Mouse (Mus musculus) layer of hippocampus, postnatal 25 days (tissue): ENCODE measurements around the gene Ap1s2. TPM values are rescaled to one million over a fixed set of nuclear protein-coding genes. Genes with fewer than 3 reads are reported as not detected.
A peak's percentile ranks its signal among the peaks of the same experiment; 100 is the strongest.

Experiments
- DNase-seq, 2 experiments: peaks; one replicate each; pipeline ENCODE4 v3.0.0; 2022; ENCODE audit warnings: mixed read lengths in 2 of 2, low spot score in 1 of 2; ENCODE audit errors: extremely low spot score in 1 of 2
- total RNA-seq, 2 experiments: library from RNA; stranded (reverse); gene quantifications; 2 replicates each; pipeline ENCODE4 v1.2.3; 2021

Ap1s2 gene
- total RNA-seq, result 10 to 100 TPM; 39.3 to 41.6 TPM

- peak; percentile 74 to 75 for DNase-seq
These were observed at the start of gene Ap1s2 for GRCm38 (mm10) chrX:163908337-163909250. Gene Ap1s2, plus strand, starts transcription at chrX:163909017.

- no peak for DNase-seq
These were observed 41.0 kb upstream of the Ap1s2 start for GRCm38 (mm10) chrX:163867711-163868379.

GRCm38 (mm10) chrX:163868659-163869278 is 40.0 kb upstream of the Ap1s2 start:
- no peak for DNase-seq

GRCm38 (mm10) chrX:163875932-163876331 is 32.9 kb upstream of the Ap1s2 start:
- no peak for DNase-seq

GRCm38 (mm10) chrX:163876636-163877035 is 32.2 kb upstream of the Ap1s2 start:
- no peak for DNase-seq

GRCm38 (mm10) chrX:163879039-163879438 is 29.8 kb upstream of the Ap1s2 start:
- DNase-seq, result no peak

- DNase-seq, result no peak
These were observed 29.4 kb upstream of the Ap1s2 start for GRCm38 (mm10) chrX:163879461-163879860.

- no peak for DNase-seq
These were observed 23.3 kb upstream of the Ap1s2 start for GRCm38 (mm10) chrX:163885539-163885981.

GRCm38 (mm10) chrX:163897354-163897753 is 11.5 kb upstream of the Ap1s2 start:
- no peak for DNase-seq

GRCm38 (mm10) chrX:163899431-163900020 is 9.3 kb upstream of the Ap1s2 start:
- no peak for DNase-seq

GRCm38 (mm10) chrX:163906861-163907260 is 2.0 kb upstream of the Ap1s2 start:
- DNase-seq, result no peak

- DNase-seq, result no peak
These were observed 847 bp upstream of the Ap1s2 start for GRCm38 (mm10) chrX:163908003-163908336.

- peak; percentile 5 to 31 for DNase-seq
These were observed 564 bp downstream of the Ap1s2 start for GRCm38 (mm10) chrX:163909381-163909780.

GRCm38 (mm10) chrX:163912791-163913190 is 4.0 kb downstream of the Ap1s2 start:
- no peak for DNase-seq

- no peak for DNase-seq
These were observed 20.7 kb downstream of the Ap1s2 start for GRCm38 (mm10) chrX:163929550-163929949.

GRCm38 (mm10) chrX:163934731-163935130 is 25.9 kb downstream of the Ap1s2 start:
- DNase-seq, result no peak

- DNase-seq, result peak in 1 of 2 experiments; percentile 21
These were observed 29.8 kb downstream of the Ap1s2 start for GRCm38 (mm10) chrX:163938587-163938986.

- DNase-seq, result no peak
These were observed 35.6 kb downstream of the Ap1s2 start for GRCm38 (mm10) chrX:163944381-163944780.

GRCm38 (mm10) chrX:163951618-163952017 is 42.8 kb downstream of the Ap1s2 start:
- no peak for DNase-seq

- DNase-seq, result no peak
These were observed 48.6 kb downstream of the Ap1s2 start for GRCm38 (mm10) chrX:163957381-163957780.
